Mouse (Mus musculus) G1E (cell line): Measurements from ENCODE around the gene Trpv4.

ENCODE experiments used
- CTCF ChIP-seq: IDR thresholded peaks from 2 replicates; pipeline ENCODE4 v1.5.1; 2012; ENCODE audit warnings: low read depth, low read length, inconsistent platforms, mixed read lengths
- GATA1 ChIP-seq: IDR thresholded peaks from 2 replicates; pipeline ENCODE4 v1.6.1; 2012; ENCODE audit warnings: borderline replicate concordance, low read length, inconsistent platforms, mixed read lengths
- TAL1 ChIP-seq: conservative IDR thresholded peaks from 2 replicates; pipeline ENCODE4 v1.6.1; 2012; ENCODE audit warnings: low read depth, low read length, inconsistent platforms, mixed read lengths

GRCm38 (mm10) chr5:114585682-114586081, 72.5 kb downstream of the Trpv4 start:
- TF ChIP-seq CTCF (no peak), TAL1 (no peak), GATA1 (no peak)
